Mouse (Mus musculus): ENCODE results near the gene Gm9803. TPM values are rescaled to one million over a fixed set of nuclear protein-coding genes. Genes with fewer than 3 reads are reported as not detected.

Gene Gm9803
- 36.7 and 43.2 TPM in 2 replicates for polyA plus RNA-seq (2015; fragmentation: Nextera tagmentation; extraction: Ambion mirVana)

GRCm38 (mm10) chr10:43523931-43524330 lies at the start of gene Gm9803:
Gene Gm9803, plus strand, starts transcription at chr10:43524084.

GRCm38 (mm10) chr10:43478751-43479435 lies 45.0 kb upstream of the Gm9803 start, which contains the start of gene Bend3:
Gene Bend3, plus strand, starts transcription at chr10:43478831.

GRCm38 (mm10) chr10:43540442-43541152 lies 16.7 kb downstream of the Gm9803 start, which contains the start of gene 1700021F05Rik:
Gene 1700021F05Rik, minus strand, starts transcription at chr10:43540994.

Other genes with a start within 250 kb of the Gm9803 start
- gene Bend3, start 45.3 kb upstream of the Gm9803 start, polyA plus RNA-seq (2015; fragmentation: Nextera tagmentation; extraction: Ambion mirVana): 1.5 and 1.7 TPM in 2 replicates
- gene 1700021F05Rik, start 16.9 kb downstream of the Gm9803 start, polyA plus RNA-seq (2015; fragmentation: Nextera tagmentation; extraction: Ambion mirVana): 71.2 and 88.5 TPM in 2 replicates
- 125 and 182 TPM in 2 replicates for gene Cd24a, start 54.2 kb downstream of the Gm9803 start, polyA plus RNA-seq (2015; fragmentation: Nextera tagmentation; extraction: Ambion mirVana)